Mouse (Mus musculus) neutrophil, adult 59 days (primary cell): ENCODE measurements around the gene Tac2. TPM values are rescaled to one million over a fixed set of nuclear protein-coding genes. Genes with fewer than 3 reads are reported as not detected.

Experiments
- total RNA-seq, 2 experiments: library from RNA; stranded (reverse); gene quantifications; 1 replicate in 1 of 2; 2 replicates in 1 of 2; pipeline ENCODE4 v1.2.4; 2023

Tac2 gene
- 1 to 10 TPM in 1 of 2 experiments, under 1 TPM in 1; 0.60 to 1.5 TPM for total RNA-seq

GRCm38 (mm10) chr10:127724178-127724577, at the start of gene Tac2:
Tac2 (plus strand) TSS chr10:127724478.

GRCm38 (mm10) chr10:127704766-127705220, 19.5 kb upstream of the Tac2 start, which contains the start of gene Myo1a:
Myo1a (plus strand) TSS chr10:127705170.

GRCm38 (mm10) chr10:127739083-127739660, 14.9 kb downstream of the Tac2 start, which contains the start of gene Zbtb39:
Zbtb39 (plus strand) TSS chr10:127739538.

GRCm38 (mm10) chr10:127751548-127751947, 27.3 kb downstream of the Tac2 start, which contains the start of gene Gpr182:
Gpr182 (minus strand) TSS chr10:127751732.

GRCm38 (mm10) chr10:127759181-127760110, 35.2 kb downstream of the Tac2 start, which contains the start of the genes Rdh1 and Rdh16f1:
Rdh1 (plus strand) TSS chr10:127759721.
Rdh16f1 (plus strand) TSS chr10:127759787.

GRCm38 (mm10) chr10:127776011-127776410, 51.7 kb downstream of the Tac2 start, which contains the start of gene Rdh9:
Rdh9 (plus strand) TSS chr10:127776386.

Other genes with a start within 250 kb of the Tac2 start
- 1 to 10 TPM; 1.7 to 4.4 TPM for gene Stac3, start 222.8 kb upstream of the Tac2 start, total RNA-seq
- gene Ndufa4l2, start 209.5 kb upstream of the Tac2 start, total RNA-seq = not detected
- gene Shmt2, start 202.0 kb upstream of the Tac2 start, total RNA-seq = 10 to 100 TPM; 26.5 to 28.3 TPM
- not detected for gene Nxph4, start 189.9 kb upstream of the Tac2 start, total RNA-seq
- 100 to 1,000 TPM in 1 of 2 experiments, 10 to 100 TPM in 1; 82.2 to 126 TPM for gene Lrp1, start 103.3 kb upstream of the Tac2 start, total RNA-seq
- gene Stat6, start 81.5 kb upstream of the Tac2 start, total RNA-seq = 100 to 1,000 TPM; 214 to 227 TPM
- 10 to 100 TPM in 1 of 2 experiments, 1 to 10 TPM in 1; 8.5 to 10.1 TPM for gene Nemp1, start 57.6 kb upstream of the Tac2 start, total RNA-seq
- gene Nab2, start 55.9 kb upstream of the Tac2 start, total RNA-seq = 1 to 10 TPM in 1 of 2 experiments, under 1 TPM in 1; 0.58 to 2.0 TPM
- under 1 TPM; 0.27 to 0.42 TPM for gene Myo1a, start 19.3 kb upstream of the Tac2 start, total RNA-seq
- gene Zbtb39, start 15.1 kb downstream of the Tac2 start, total RNA-seq = 10 to 100 TPM; 17.7 to 17.8 TPM
- under 1 TPM; 0.15 to 0.22 TPM for gene Gpr182, start 27.3 kb downstream of the Tac2 start, total RNA-seq
- gene Rdh1, start 35.2 kb downstream of the Tac2 start, total RNA-seq = under 1 TPM; 0.20 to 0.75 TPM
- gene Rdh16f1, start 35.3 kb downstream of the Tac2 start, total RNA-seq = not detected
- under 1 TPM; 0.42 to 0.44 TPM for gene Rdh9, start 51.9 kb downstream of the Tac2 start, total RNA-seq
- under 1 TPM; 0.18 to 0.24 TPM for gene Rdh16, start 76.7 kb downstream of the Tac2 start, total RNA-seq
- not detected for gene Rdh19, start 125.5 kb downstream of the Tac2 start, total RNA-seq
- not detected for gene Rdh16f2, start 142.0 kb downstream of the Tac2 start, total RNA-seq
- not detected for gene Rdh7, start 164.3 kb downstream of the Tac2 start, total RNA-seq
- gene Sdr9c7, start 174.0 kb downstream of the Tac2 start, total RNA-seq = not detected